Mouse (Mus musculus) gastrocnemius, postnatal 10 days (tissue): ENCODE data around the gene BC016579. TPM values are rescaled to one million over a fixed set of nuclear protein-coding genes. Genes with fewer than 3 reads are reported as not detected.
A peak's percentile ranks its signal among the peaks of the same experiment; 100 is the strongest.

Experiments used
- DNase-seq: peaks from one replicate; pipeline ENCODE4 v3.0.0; 2021; ENCODE audit warnings: mixed read lengths
- total RNA-seq, 2 experiments: library from RNA; stranded (reverse); gene quantifications; 2 replicates each; pipeline ENCODE4 v1.2.3; 2021

BC016579 gene
- total RNA-seq, 2 experiments from 2014 or later, result not detected

DNA sequence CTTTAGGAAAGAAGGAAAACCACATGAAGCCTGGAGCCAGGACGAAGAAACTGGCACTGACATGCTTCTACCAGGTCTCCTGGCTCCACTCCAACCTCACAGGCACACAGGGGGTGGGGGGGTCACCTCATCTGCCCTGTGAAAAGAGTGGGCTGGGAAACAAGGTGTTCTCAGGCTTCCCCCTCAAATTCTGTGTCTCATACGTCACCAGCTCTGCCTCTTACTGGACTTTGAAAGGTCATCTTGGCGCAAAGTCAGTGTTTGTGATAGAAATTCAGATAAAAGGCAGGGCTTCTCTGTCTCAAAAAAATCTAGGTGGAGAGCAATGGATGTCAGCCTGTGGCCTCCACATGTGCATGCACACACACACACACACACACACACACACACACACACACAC lies 12.6 kb downstream of the BC016579 start:
- DNase-seq, result no peak

DNA sequence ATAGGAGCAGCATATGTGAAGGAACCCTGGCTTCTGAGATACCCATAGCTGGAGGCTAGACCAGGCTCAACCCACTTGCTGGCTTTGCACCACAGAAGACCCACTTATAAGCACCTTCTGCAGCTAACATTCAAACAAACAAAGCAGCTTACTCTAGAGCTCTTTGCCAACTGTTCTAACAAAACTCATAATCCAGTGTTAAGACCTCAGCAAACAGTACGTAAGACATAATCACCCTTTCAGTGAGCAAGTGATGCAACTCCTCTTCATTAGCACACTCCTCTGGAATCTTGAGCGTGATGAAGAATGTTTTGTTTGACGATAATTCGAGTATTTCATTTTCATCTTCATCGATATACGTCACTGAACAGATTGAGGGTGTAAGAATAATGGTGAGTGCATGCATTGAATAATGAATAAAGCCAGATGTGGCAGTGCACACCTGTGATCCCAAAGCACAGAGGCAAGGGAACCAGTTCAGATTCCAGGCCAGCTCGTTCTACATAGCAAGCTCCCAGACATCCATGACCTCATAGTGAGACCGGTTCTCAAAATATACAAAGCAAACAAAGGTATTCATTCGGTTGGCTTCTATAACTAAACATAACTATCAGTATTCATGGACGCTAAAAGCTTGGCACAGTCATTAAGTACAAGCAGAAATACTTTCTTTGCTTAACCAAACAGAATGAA lies 13.7 kb downstream of the BC016579 start:
- DNase-seq, result no peak

DNA sequence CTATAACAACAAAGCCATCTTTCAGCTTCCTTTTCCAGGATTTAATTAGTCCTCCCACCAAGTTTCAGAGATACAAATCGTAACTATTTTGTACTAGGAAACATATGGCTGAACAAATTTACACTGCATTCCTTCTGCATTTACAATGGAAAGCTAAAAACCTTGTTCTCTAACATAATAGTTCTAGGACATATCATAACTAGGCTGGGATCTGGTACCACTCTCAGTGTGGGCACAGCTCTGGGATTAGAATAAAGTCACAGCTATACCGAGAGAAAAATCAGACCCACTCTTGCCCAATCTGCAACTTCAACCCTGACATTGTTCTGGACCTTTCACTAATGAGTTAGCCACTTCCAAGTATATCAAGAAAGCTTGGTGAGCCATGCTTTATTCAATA lies 18.0 kb downstream of the BC016579 start:
- no peak for DNase-seq

DNA sequence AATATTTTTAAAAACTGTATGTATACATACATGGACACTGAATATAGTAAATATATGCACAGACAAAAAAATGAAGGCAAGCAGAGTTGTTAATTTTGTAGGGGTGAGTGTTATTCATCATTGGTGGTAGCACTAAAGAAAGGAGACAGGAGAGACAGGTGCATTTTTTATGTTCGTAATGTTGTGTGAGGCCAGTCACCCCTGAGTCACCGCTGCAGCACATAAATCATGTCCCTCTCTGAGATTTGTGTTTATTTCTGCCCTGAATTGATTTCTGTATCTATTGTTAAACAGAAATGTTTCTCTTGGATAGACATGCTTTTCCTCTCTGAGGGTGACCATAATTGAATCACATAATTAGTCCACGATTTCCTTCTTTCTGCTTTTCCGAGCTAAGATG lies 21.4 kb downstream of the BC016579 start:
- DNase-seq, result no peak

- DNase-seq, result peak; percentile 61
Measured at GRCm38 (mm10) chr16:45630347-45630960, 23.4 kb downstream of the BC016579 start.

DNA sequence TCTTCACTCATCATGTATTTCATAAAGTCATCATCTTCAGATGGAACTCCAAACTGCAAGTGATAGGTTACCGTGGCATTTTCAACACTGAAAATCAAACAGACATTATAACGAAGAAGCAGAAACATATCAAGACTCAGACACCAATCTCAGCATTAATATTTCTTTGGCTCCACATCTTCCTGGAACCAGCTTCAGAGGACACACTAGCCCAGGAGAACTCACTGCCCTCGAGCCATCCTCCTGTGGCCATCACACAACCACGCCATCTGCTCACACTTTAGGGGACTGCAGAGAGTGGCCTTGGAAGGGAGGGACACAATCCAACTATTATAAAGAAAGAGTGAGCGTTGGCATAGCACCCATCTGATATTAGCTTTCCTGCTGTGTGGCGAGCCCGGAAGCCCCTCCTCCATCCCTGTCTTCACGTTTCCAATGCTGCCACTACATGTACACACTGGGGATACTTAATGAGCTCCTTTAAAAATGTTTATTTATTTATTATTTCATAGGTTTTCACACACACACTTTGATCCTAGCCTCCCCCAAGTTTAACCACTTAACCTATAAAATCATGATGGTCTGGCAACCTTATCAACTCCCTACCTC lies 24.3 kb downstream of the BC016579 start:
- DNase-seq, result no peak

DNA sequence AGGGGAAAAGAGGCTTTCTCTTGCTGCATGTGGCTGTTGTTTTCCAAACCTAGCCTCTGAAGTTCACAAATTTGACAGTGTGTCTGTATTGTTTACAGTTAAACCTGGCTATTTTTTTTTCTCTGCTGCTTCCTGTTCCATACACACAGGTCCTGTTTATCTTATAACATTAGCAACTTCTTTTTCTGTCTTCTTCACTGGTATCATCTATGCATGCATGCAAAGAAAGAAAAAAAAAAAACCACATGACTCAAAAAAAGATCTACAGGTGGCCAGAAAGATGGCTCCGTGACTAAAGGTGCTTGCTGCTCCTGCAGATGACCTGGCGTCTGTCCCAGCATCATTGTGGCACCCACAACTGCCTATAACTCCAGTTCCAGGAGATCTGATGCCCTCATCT lies 28.5 kb downstream of the BC016579 start:
- DNase-seq, result no peak

- no peak for DNase-seq
Measured at GRCm38 (mm10) chr16:45624791-45625190, 29.1 kb downstream of the BC016579 start.

- no peak for DNase-seq
Measured at GRCm38 (mm10) chr16:45623230-45623629, 30.6 kb downstream of the BC016579 start.

GRCm38 (mm10) chr16:45619751-45620375 lies 34.0 kb downstream of the BC016579 start:
- DNase-seq, result no peak

- DNase-seq, result no peak
Measured at GRCm38 (mm10) chr16:45615944-45616343, 37.9 kb downstream of the BC016579 start.

DNA sequence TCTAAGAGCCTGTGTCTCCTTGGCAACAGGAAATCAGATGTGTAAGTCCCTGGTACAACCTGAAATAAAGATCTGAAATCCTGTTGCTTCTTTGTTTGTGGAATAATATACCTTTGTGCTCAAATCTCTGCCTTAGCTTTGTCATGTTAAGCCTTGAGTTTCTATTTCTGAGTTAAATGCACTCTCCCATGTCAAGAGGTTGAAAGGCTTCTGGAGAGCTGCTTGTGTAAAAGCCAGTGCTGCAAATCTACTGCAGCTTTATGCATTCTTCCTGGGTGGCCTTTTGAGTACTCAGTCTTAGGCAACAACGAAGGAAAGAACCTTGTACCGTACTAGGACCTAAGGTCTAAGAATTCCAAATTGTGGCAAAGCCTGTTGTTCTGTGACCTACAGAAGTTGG lies 40.6 kb downstream of the BC016579 start:
- no peak for DNase-seq

- DNase-seq, result no peak
Measured at GRCm38 (mm10) chr16:45610267-45610666, 43.6 kb downstream of the BC016579 start, which contains the start of gene Gcsam. Gene Gcsam (plus strand): TSS chr16:45610380.

GRCm38 (mm10) chr16:45609300-45609699 lies 44.6 kb downstream of the BC016579 start:
- no peak for DNase-seq

- DNase-seq, result no peak
Measured at GRCm38 (mm10) chr16:45608481-45608954, 45.4 kb downstream of the BC016579 start.

DNA sequence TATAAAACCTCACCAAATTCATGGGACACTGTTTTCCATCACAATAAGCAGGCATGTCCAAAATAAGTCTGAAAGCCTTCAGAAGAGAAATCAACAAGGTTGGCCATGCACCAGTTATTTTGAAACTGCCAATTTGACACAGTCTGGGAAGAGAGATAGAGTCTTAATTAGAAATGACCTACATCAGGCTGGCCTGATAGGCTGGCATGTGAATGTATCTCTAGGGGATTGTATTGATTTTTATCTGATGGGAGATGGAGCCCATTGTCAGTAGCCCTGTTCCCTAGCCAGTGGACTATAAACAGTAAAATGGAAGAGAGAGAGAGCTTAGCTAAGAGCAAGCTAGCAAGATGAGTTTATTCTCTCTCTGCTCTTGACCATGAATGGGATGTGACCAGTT lies 58.4 kb downstream of the BC016579 start:
- DNase-seq, result no peak

DNA sequence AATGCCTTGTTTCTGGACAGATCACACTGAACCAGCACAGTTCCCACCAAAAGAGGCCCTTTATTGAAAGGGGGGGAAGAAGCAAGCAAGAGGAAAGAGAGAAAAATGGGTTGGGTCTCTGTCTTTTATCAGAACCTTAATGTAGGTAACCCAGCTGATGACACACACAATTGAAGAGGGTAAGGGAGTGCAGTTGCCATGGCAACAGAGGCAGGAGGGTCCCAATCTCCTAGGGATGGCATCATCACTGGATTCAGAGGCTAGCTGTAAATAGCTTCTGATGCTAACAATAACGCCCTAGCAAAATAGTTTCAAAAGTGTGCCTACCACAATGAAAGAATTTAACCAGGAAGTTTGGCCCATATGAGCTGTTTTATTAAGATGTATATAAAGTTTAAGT lies 60.2 kb downstream of the BC016579 start:
- DNase-seq, result no peak

GRCm38 (mm10) chr16:45582512-45582911 lies 71.4 kb downstream of the BC016579 start:
- no peak for DNase-seq

GRCm38 (mm10) chr16:45579883-45580282 lies 74.0 kb downstream of the BC016579 start:
- DNase-seq, result no peak
